Mouse (Mus musculus): ENCODE results near the gene Chn1. TPM values are rescaled to one million over a fixed set of nuclear protein-coding genes. Genes with fewer than 3 reads are reported as not detected.

Chn1 gene
- total and polyA plus RNA-seq, 2 experiments from 2014 or later, result 68.8 to 111 TPM

DNA sequence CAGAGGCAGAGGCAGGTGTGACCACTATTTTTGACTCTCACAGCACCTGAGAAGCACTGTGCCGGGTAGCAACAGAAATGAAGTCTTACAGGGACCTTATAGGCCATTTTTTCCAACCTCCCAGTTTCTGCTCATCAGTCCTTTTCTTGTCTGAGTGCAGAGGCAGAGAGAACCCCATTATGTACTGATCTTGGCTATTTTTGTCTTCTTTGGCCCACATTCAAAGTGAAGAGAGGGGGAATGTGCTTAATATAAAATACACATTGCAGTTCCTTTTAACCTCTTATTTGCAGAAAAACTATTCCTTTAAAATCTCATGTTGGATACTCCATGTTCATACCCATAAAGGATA lies 120.3 kb downstream of the Chn1 start:
- Histone ChIP-seq H3K27me3 (ENCODE audit: insufficient read depth, low read length) (no peaks in the 10 kb centered on the region), H3K4me3 (ENCODE audit: low read length) (no peak overlapping the region), H3K27ac (no peak overlapping the region), H3K4me2 (ENCODE audit: low read depth, low read length) (no peak overlapping the region), H3K9ac (replicated peaks; ENCODE audit: low read length) (no peak overlapping the region), H3K9me3 (ENCODE audit: low read length) (no peaks in the 10 kb centered on the region), H3K4me1 (ENCODE audit: insufficient read depth, low read length) (peaks cover 6% of the 10 kb centered on the region; the same call in 1 of the 2 replicates), H3K36me3 (ENCODE audit: insufficient read depth, low read length) (no peaks in the 10 kb centered on the region)
- no peak for TF ChIP-seq CTCF (IDR thresholded peaks at IDR 0.05; ENCODE audit: low read depth)
- WGBS, result 42% methylated on average over 1 of the region's 1 CpGs
- no peak for DNase-seq (ENCODE audit: low spot score)
- ATAC-seq, result no peak

- H3K4me1 ChIP-seq (ENCODE audit: insufficient read depth, low read length), result peaks cover 6% of the 10 kb centered on the region; the same call in 1 of the 2 replicates
- H3K36me3 ChIP-seq (ENCODE audit: insufficient read depth, low read length), result no peaks in the 10 kb centered on the region
- H3K4me3 ChIP-seq (ENCODE audit: low read length), result no peak overlapping the region
- WGBS, result 84% methylated on average over 4 of the region's 4 CpGs
- no peaks in the 10 kb centered on the region for H3K27me3 ChIP-seq (ENCODE audit: insufficient read depth, low read length)
- no peak for TF ChIP-seq CTCF (IDR thresholded peaks at IDR 0.05; ENCODE audit: low read depth)
- H3K4me2 ChIP-seq (ENCODE audit: low read depth, low read length), result no peak overlapping the region
- no peaks in the 10 kb centered on the region for H3K9me3 ChIP-seq (ENCODE audit: low read length)
- DNase-seq (ENCODE audit: low spot score) (no peak), ATAC-seq (no peak)
- H3K9ac ChIP-seq (replicated peaks; ENCODE audit: low read length), result no peak overlapping the region
- H3K27ac ChIP-seq, result no peak overlapping the region
Measured at GRCm38 (mm10) chr2:73654059-73654891, 120.9 kb downstream of the Chn1 start.

DNA sequence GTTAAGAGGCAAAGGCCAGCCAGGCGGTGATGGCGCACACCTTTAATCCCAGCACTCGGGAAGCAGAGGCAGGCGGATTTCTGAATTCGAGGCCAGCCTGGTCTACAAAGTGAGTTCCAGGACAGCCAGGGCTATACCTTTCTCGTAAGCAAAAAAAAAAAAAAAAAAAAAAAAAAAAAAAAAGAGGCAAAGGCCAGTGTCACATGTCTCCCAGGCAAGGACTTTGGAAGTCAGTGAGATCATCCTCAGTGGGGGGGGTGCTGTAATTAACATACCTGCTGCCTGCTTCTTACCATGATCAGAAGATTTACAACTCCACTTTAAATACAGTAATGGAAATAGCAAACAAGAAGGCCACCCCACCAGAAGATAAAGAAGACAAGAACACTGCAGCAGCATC lies 137.5 kb downstream of the Chn1 start:
- H3K4me1 ChIP-seq (ENCODE audit: insufficient read depth, low read length), result no peaks in the 10 kb centered on the region
- DNase-seq (ENCODE audit: low spot score), result no peak
- H3K27me3 ChIP-seq (ENCODE audit: insufficient read depth, low read length), result no peaks in the 10 kb centered on the region
- no peak overlapping the region for H3K9ac ChIP-seq (replicated peaks; ENCODE audit: low read length)
- H3K9me3 ChIP-seq (ENCODE audit: low read length), result no peaks in the 10 kb centered on the region
- no peak for ATAC-seq
- no peak overlapping the region for H3K4me3 ChIP-seq (ENCODE audit: low read length)
- TF ChIP-seq CTCF (IDR thresholded peaks at IDR 0.05; ENCODE audit: low read depth), result no peak
- no peaks in the 10 kb centered on the region for H3K36me3 ChIP-seq (ENCODE audit: insufficient read depth, low read length)
- WGBS, result 93% methylated on average over 6 of the region's 6 CpGs
- H3K4me2 ChIP-seq (ENCODE audit: low read depth, low read length), result no peak overlapping the region
- H3K27ac ChIP-seq, result no peak overlapping the region

- TF ChIP-seq CTCF (IDR thresholded peaks at IDR 0.05; ENCODE audit: low read depth), result no peak
- H3K9ac ChIP-seq (replicated peaks; ENCODE audit: low read length), result no peak overlapping the region
- H3K27me3 ChIP-seq (ENCODE audit: insufficient read depth, low read length), result no peaks in the 10 kb centered on the region
- 75% methylated on average over 3 of the region's 3 CpGs for WGBS
- H3K27ac ChIP-seq, result no peak overlapping the region
- H3K4me2 ChIP-seq (ENCODE audit: low read depth, low read length), result no peak overlapping the region
- ATAC-seq, result no peak
- no peaks in the 10 kb centered on the region for H3K4me1 ChIP-seq (ENCODE audit: insufficient read depth, low read length)
- no peak overlapping the region for H3K4me3 ChIP-seq (ENCODE audit: low read length)
- DNase-seq (ENCODE audit: low spot score), result no peak
- H3K36me3 ChIP-seq (ENCODE audit: insufficient read depth, low read length), result no peaks in the 10 kb centered on the region
- H3K9me3 ChIP-seq (ENCODE audit: low read length), result no peaks in the 10 kb centered on the region
Measured at GRCm38 (mm10) chr2:73636387-73636786, 138.8 kb downstream of the Chn1 start.

DNA sequence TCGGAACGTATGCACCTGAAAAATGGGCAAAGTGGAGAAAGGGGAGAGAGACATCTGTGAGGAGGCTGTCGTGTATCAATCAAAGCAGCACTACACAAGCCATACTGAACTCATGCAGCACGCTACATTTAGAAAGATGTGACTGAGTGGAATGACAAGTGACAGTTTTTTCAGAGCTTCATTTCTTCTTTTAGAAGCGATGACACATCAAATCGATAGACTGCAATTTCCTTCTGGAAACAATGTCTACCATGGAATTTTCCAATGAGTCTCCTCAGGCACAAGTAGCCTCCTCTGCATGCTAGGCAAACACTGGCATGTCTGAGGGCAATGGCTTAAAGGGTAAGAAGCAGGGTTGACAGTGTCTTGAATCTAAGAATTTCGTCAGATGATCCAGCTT lies 143.3 kb downstream of the Chn1 start:
- Histone ChIP-seq H3K9me3 (ENCODE audit: low read length) (no peaks in the 10 kb centered on the region), H3K27me3 (ENCODE audit: insufficient read depth, low read length) (no peaks in the 10 kb centered on the region), H3K4me1 (ENCODE audit: insufficient read depth, low read length) (no peaks in the 10 kb centered on the region), H3K4me3 (ENCODE audit: low read length) (no peak overlapping the region), H3K27ac (no peak overlapping the region), H3K4me2 (ENCODE audit: low read depth, low read length) (no peak overlapping the region), H3K9ac (replicated peaks; ENCODE audit: low read length) (no peak overlapping the region), H3K36me3 (ENCODE audit: insufficient read depth, low read length) (peaks cover 3% of the 10 kb centered on the region; the same call in 1 of the 2 replicates)
- no peak for TF ChIP-seq CTCF (IDR thresholded peaks at IDR 0.05; ENCODE audit: low read depth)
- 89% methylated on average over 7 of the region's 7 CpGs for WGBS
- DNase-seq (ENCODE audit: low spot score) (no peak), ATAC-seq (no peak)

DNA sequence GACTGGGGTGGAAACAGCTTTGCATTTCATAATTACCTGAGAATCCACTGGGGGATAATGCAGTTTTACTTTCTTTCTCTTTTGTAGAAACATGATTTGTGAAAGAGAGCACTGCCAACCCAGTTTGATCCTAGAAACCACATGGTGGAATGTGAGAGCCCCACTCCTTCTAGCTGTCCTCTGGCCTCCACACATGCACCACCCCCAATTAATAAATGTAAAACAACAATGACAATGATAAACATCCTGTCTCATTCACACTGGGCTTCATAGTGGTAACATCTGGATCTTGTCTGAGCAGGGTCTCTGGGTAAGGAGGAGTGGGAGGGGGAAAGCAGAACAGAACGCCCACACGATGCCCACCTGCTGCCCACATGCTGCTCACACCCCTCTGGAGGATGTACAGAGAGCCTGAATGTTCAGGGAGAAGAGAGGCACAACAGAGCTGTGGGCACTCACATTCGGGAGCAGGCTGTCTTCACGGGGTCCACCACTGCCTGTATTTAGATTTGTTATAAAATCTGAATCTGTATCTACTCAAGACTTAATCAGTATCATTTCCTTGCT lies 156.6 kb downstream of the Chn1 start:
- TF ChIP-seq CTCF (IDR thresholded peaks at IDR 0.05; ENCODE audit: low read depth), result no peak
- H3K36me3 ChIP-seq (ENCODE audit: insufficient read depth, low read length), result peaks cover 3% of the 10 kb centered on the region; the same call in 1 of the 2 replicates
- WGBS, result 76% methylated on average over 4 of the region's 4 CpGs
- no peak for ATAC-seq
- no peak overlapping the region for H3K9ac ChIP-seq (replicated peaks; ENCODE audit: low read length)
- H3K27me3 ChIP-seq (ENCODE audit: insufficient read depth, low read length), result no peaks in the 10 kb centered on the region
- H3K4me2 ChIP-seq (ENCODE audit: low read depth, low read length), result no peak overlapping the region
- H3K4me3 ChIP-seq (ENCODE audit: low read length), result no peak overlapping the region
- H3K9me3 ChIP-seq (ENCODE audit: low read length), result no peaks in the 10 kb centered on the region
- no peak for DNase-seq (ENCODE audit: low spot score)
- H3K27ac ChIP-seq, result no peak overlapping the region
- H3K4me1 ChIP-seq (ENCODE audit: insufficient read depth, low read length), result no peaks in the 10 kb centered on the region

All from hindbrain, postnatal 0 days (tissue).